Mouse (Mus musculus): Measurements from ENCODE around the gene Pald1. TPM values are rescaled to one million over a fixed set of nuclear protein-coding genes. Genes with fewer than 3 reads are reported as not detected.

The Pald1 gene
- total and polyA plus RNA-seq, 2 experiments from 2014 or later: 14.4 to 23.7 TPM

DNA sequence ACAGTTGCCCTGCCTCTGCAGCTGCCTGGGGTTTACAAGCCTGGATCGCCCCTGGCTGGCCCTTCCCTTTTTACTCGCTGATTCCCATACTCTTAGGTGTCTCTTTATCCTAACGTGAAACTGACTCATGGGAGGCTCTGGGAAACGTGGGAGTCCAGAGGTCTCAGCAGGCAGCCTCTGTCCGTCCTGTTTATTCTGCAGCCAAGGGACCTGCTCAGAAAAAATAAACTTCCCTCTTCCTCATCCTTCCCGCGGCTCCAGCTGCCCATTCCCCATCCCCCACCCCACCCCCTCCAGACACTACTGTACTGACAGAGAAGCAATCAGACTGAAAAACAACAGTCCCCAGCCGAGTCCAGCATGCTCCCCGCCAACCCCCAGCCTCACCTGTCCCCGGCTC is 37.0 kb downstream of the Pald1 start:
- DNase-seq (no peak), ATAC-seq (no peak)
- Histone ChIP-seq H3K36me3 (ENCODE audit: insufficient read depth) (peaks cover 22% of the 10 kb centered on the region; the same call in 1 of the 2 replicates), H3K9me3 (ENCODE audit: low read length) (no peaks in the 10 kb centered on the region), H3K27me3 (ENCODE audit: insufficient read depth, low read length) (no peaks in the 10 kb centered on the region), H3K4me1 (ENCODE audit: insufficient read depth) (no peaks in the 10 kb centered on the region), H3K27ac (ENCODE audit: low read depth, low read length) (no peak overlapping the region), H3K4me2 (ENCODE audit: low read depth) (no peak overlapping the region), H3K4me3 (ENCODE audit: low read depth, low read length) (no peak overlapping the region), H3K9ac (no peak overlapping the region)
- no peak for TF ChIP-seq CTCF (IDR thresholded peaks at IDR 0.05; ENCODE audit: low read depth)
- WGBS: 42% methylated on average over 10 of the region's 10 CpGs

DNA sequence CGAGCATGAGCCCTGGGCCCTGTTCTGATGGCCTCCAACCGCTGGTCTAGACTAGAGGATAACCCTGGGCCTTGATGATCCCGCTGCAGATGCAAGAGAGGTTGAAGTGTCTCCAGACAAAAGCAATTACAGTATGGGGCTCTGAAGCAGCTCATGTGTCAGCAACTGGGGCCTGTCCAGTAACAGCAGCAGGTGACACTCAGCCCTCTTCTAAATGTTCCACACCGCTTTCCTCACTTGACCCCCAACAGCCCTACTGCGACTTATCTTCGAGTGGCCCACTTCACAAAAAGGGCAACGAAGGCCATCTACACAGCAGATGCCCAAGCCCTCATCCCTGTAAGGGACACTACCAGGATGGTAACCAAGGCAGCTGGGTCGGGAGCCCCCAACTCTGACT is 38.2 kb downstream of the Pald1 start:
- H3K27me3 ChIP-seq (ENCODE audit: insufficient read depth, low read length): no peaks in the 10 kb centered on the region
- H3K27ac ChIP-seq (ENCODE audit: low read depth, low read length): no peak overlapping the region
- no peak overlapping the region for H3K4me3 ChIP-seq (ENCODE audit: low read depth, low read length)
- no peaks in the 10 kb centered on the region for H3K9me3 ChIP-seq (ENCODE audit: low read length)
- no peak for TF ChIP-seq CTCF (IDR thresholded peaks at IDR 0.05; ENCODE audit: low read depth)
- no peak for ATAC-seq
- no peaks in the 10 kb centered on the region for H3K4me1 ChIP-seq (ENCODE audit: insufficient read depth)
- H3K4me2 ChIP-seq (ENCODE audit: low read depth): no peak overlapping the region
- no peak overlapping the region for H3K9ac ChIP-seq
- 70% methylated on average over 8 of the region's 8 CpGs for WGBS
- H3K36me3 ChIP-seq (ENCODE audit: insufficient read depth): peaks cover 16% of the 10 kb centered on the region; the same call in 1 of the 2 replicates
- DNase-seq: no peak

DNA sequence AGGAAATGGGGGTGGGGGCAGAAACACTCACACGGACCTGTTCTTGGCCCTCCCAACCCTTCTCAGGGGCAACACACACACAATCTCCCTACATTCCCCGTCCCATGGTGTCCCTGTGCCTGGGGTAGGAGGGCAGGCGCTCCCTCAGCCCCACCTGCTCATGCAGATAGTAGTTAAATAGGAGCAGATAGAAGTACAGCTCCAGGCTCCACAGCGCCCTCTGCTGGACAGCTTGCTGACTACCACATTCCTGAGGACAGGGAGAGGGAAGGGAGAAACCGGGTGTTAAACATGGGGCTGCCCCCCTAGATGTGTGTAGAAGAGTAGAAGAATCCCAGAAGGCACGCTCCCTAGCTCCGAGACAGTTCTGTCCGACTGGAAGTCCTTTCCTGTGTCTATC is 39.4 kb downstream of the Pald1 start:
- TF ChIP-seq CTCF (IDR thresholded peaks at IDR 0.05; ENCODE audit: low read depth): peak; percentile 75
- 60% methylated on average over 8 of the region's 8 CpGs for WGBS
- no peak overlapping the region for H3K4me2 ChIP-seq (ENCODE audit: low read depth)
- DNase-seq: peak; percentile 41
- no peak overlapping the region for H3K9ac ChIP-seq
- ATAC-seq: no peak
- H3K36me3 ChIP-seq (ENCODE audit: insufficient read depth): peaks cover 7% of the 10 kb centered on the region; the same call in 1 of the 2 replicates
- no peaks in the 10 kb centered on the region for H3K4me1 ChIP-seq (ENCODE audit: insufficient read depth)
- no peak overlapping the region for H3K4me3 ChIP-seq (ENCODE audit: low read depth, low read length)
- no peaks in the 10 kb centered on the region for H3K9me3 ChIP-seq (ENCODE audit: low read length)
- H3K27ac ChIP-seq (ENCODE audit: low read depth, low read length): no peak overlapping the region
- H3K27me3 ChIP-seq (ENCODE audit: insufficient read depth, low read length): no peaks in the 10 kb centered on the region

DNA sequence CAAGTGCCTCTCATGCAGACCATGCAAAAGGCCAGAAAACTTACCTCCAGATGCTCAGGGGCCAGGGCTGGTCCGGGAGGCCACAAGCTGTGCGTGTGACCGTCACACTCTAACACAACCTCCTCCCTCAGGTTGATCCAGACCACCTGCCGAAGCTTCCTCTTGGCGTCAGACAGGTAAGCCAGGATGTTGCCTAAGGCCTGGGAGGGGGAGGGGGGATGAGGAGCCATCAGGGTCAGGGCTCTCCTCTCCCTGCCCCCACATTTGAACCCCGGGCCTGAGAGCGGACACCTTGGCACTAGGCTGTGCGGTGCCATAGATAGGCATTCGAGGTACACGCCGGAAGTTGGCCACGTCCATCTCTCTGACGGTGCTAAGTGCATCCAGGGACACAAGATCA is 40.6 kb downstream of the Pald1 start:
- 93% methylated on average over 13 of the region's 13 CpGs for WGBS
- Histone ChIP-seq H3K4me2 (ENCODE audit: low read depth) (no peak overlapping the region), H3K9me3 (ENCODE audit: low read length) (no peaks in the 10 kb centered on the region), H3K4me1 (ENCODE audit: insufficient read depth) (no peaks in the 10 kb centered on the region), H3K4me3 (ENCODE audit: low read depth, low read length) (no peak overlapping the region), H3K27me3 (ENCODE audit: insufficient read depth, low read length) (no peaks in the 10 kb centered on the region), H3K9ac (no peak overlapping the region), H3K27ac (ENCODE audit: low read depth, low read length) (no peak overlapping the region), H3K36me3 (ENCODE audit: insufficient read depth) (no peaks in the 10 kb centered on the region)
- no peak for TF ChIP-seq CTCF (IDR thresholded peaks at IDR 0.05; ENCODE audit: low read depth)
- ATAC-seq: no peak
- no peak for DNase-seq

DNA sequence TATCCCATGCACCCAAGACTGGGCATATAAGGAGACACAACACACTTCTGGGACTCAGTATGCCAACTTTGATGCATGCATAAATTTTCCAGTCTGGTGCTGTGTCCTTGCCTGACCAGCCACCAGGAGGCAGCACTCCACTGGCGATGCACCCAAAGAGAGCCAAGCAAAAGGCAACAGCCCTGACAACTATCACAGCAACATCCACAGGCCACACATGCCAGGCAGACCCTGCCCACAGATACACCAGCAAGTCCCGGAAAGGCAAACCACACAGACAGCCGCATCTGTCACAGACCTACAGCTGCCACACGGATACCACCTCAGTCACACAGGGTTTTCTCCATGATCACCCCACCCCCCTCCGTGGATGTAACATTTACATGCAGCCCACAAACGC is 41.8 kb downstream of the Pald1 start:
- WGBS: 64% methylated on average over 6 of the region's 6 CpGs

DNA sequence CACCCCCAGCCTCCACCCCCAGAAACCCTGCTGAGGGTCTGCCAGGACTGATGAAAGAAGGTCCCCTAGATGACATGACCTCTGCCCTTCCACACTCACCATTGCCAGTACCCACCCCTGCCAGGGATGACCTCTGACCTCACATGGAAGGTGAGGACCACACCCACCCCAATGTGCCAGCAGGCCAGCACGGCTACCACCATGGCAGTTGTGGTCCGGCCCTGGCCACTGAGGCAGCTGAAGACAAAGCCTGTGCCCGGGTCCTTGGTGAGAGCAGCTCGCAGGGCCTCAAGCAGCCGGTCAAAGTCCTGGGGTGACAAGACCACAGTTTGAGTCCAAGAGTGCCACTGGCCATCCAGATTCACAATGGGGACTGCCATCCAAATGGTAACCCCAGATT is 42.3 kb downstream of the Pald1 start:
- H3K27ac ChIP-seq (ENCODE audit: low read depth, low read length): no peak overlapping the region
- H3K4me3 ChIP-seq (ENCODE audit: low read depth, low read length): no peak overlapping the region
- no peak overlapping the region for H3K4me2 ChIP-seq (ENCODE audit: low read depth)
- 94% methylated on average over 5 of the region's 5 CpGs for WGBS
- no peak for ATAC-seq
- no peak overlapping the region for H3K9ac ChIP-seq
- no peaks in the 10 kb centered on the region for H3K9me3 ChIP-seq (ENCODE audit: low read length)
- no peaks in the 10 kb centered on the region for H3K27me3 ChIP-seq (ENCODE audit: insufficient read depth, low read length)
- no peak for TF ChIP-seq CTCF (IDR thresholded peaks at IDR 0.05; ENCODE audit: low read depth)
- no peaks in the 10 kb centered on the region for H3K4me1 ChIP-seq (ENCODE audit: insufficient read depth)
- DNase-seq: no peak
- no peaks in the 10 kb centered on the region for H3K36me3 ChIP-seq (ENCODE audit: insufficient read depth)

More for the DNA sequence above, 41.8 kb downstream of the Pald1 start:
- Histone ChIP-seq H3K4me3 (ENCODE audit: low read depth, low read length) (no peak overlapping the region), H3K9me3 (ENCODE audit: low read length) (no peaks in the 10 kb centered on the region), H3K36me3 (ENCODE audit: insufficient read depth) (no peaks in the 10 kb centered on the region), H3K27me3 (ENCODE audit: insufficient read depth, low read length) (no peaks in the 10 kb centered on the region), H3K4me2 (ENCODE audit: low read depth) (no peak overlapping the region), H3K9ac (no peak overlapping the region), H3K27ac (ENCODE audit: low read depth, low read length) (no peak overlapping the region), H3K4me1 (ENCODE audit: insufficient read depth) (no peaks in the 10 kb centered on the region)
- TF ChIP-seq CTCF (IDR thresholded peaks at IDR 0.05; ENCODE audit: low read depth): peak; percentile 98
- ATAC-seq: peak; percentile 80
- peak; percentile 81 for DNase-seq

DNA sequence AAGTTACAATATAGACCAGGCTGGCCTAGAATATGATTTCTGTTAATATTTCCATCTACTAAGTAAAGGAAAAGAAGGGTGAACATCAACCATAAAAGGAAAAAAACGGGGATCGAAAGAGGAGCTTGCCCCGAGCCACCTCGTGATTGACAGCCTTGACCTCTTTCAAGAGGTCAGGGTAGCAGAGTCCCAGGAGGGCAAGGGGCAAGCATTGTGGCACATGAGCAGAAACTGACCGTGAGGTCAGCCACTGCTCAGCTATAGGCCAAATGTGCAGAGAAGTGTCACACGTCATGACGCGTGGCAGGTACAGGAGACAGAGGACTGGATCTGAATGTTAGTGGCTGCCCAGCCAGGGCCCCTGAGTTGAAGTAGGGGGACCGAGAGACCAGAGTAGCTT is 43.1 kb downstream of the Pald1 start:
- Histone ChIP-seq H3K9ac (no peak overlapping the region), H3K36me3 (ENCODE audit: insufficient read depth) (no peaks in the 10 kb centered on the region), H3K27me3 (ENCODE audit: insufficient read depth, low read length) (no peaks in the 10 kb centered on the region), H3K4me1 (ENCODE audit: insufficient read depth) (no peaks in the 10 kb centered on the region), H3K4me3 (ENCODE audit: low read depth, low read length) (no peak overlapping the region), H3K9me3 (ENCODE audit: low read length) (no peaks in the 10 kb centered on the region), H3K27ac (ENCODE audit: low read depth, low read length) (no peak overlapping the region), H3K4me2 (ENCODE audit: low read depth) (no peak overlapping the region)
- ATAC-seq (no peak), DNase-seq (no peak)
- TF ChIP-seq CTCF (IDR thresholded peaks at IDR 0.05; ENCODE audit: low read depth): no peak
- WGBS: 84% methylated on average over 9 of the region's 9 CpGs

DNA sequence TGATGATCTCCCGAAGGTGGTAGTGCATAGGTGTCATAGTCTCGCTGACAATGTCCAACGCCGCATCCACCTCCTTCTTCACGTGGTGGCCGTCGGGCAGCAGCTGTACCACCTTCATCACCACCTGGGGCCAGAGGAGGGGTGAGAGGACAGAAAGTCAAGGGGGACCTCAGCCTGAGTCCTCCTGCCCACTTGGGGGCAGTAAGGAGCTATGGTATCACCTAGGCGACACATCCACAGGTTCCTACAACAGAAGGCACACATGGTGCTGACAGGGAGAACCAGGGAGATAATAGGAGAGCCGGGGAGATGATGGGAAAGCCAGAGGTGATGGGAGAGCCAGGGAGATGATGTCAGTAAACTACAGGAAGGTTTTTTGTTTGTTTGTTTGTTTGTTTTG is 44.1 kb downstream of the Pald1 start:
- H3K9me3 ChIP-seq (ENCODE audit: low read length): no peaks in the 10 kb centered on the region
- no peak overlapping the region for H3K4me3 ChIP-seq (ENCODE audit: low read depth, low read length)
- H3K4me1 ChIP-seq (ENCODE audit: insufficient read depth): no peaks in the 10 kb centered on the region
- no peak overlapping the region for H3K4me2 ChIP-seq (ENCODE audit: low read depth)
- H3K27me3 ChIP-seq (ENCODE audit: insufficient read depth, low read length): no peaks in the 10 kb centered on the region
- ATAC-seq (no peak), DNase-seq (no peak)
- no peaks in the 10 kb centered on the region for H3K36me3 ChIP-seq (ENCODE audit: insufficient read depth)
- TF ChIP-seq CTCF (IDR thresholded peaks at IDR 0.05; ENCODE audit: low read depth): peak; percentile 32; the same call in 1 of the 2 replicates
- 91% methylated on average over 9 of the region's 9 CpGs for WGBS
- H3K27ac ChIP-seq (ENCODE audit: low read depth, low read length): no peak overlapping the region
- H3K9ac ChIP-seq: no peak overlapping the region
